Mouse (Mus musculus) intestine, embryonic 14.5 days (tissue): ENCODE data around the gene Upf3a. TPM values are rescaled to one million over a fixed set of nuclear protein-coding genes. Genes with fewer than 3 reads are reported as not detected.
"Not testable (repeated sequence)": the region's sequence is repeated elsewhere in the genome, so short reads cannot be mapped to it uniquely, and the experiment has no call there.

Experiments used
- ATAC-seq: fragments of 200-750 bp; cut with Nextera tagmentation; replicated peaks from 2 replicates; pipeline ENCODE4 v1.8.0; 2017; ENCODE audit warnings: low read depth, moderate number of reproducible peaks, moderate TSS enrichment, moderate library complexity; ENCODE audit not compliant: low FRiP score, low TSS enrichment
- DNase-seq: peaks from one replicate; pipeline ENCODE4 v3.0.0-alpha.2; 2018; ENCODE audit warnings: low spot score
- H3K27ac ChIP-seq: fragments of 300-500 bp; sonication (generic); 2 replicates; pipeline ENCODE4 v1.5.1; 2014; ENCODE audit warnings: low read depth, mild to moderate bottlenecking, control low read depth
- H3K27me3 ChIP-seq: fragments of 300-500 bp; sonication (generic); replicated peaks from 2 replicates; pipeline ENCODE4 v1.6.1; 2014; ENCODE audit warnings: low read length, control low read depth; ENCODE audit not compliant: control insufficient read depth, insufficient read depth
- H3K36me3 ChIP-seq: fragments of 300-500 bp; sonication (generic); 2 replicates; pipeline ENCODE4 v1.6.1; 2014; ENCODE audit warnings: low read length, control low read depth; ENCODE audit not compliant: control insufficient read depth, insufficient read depth
- H3K4me1 ChIP-seq: fragments of 300-500 bp; sonication (generic); replicated peaks from 2 replicates; pipeline ENCODE4 v1.6.1; 2014; ENCODE audit warnings: low read length, control low read depth, mixed read lengths; ENCODE audit not compliant: control insufficient read depth, insufficient read depth
- H3K4me2 ChIP-seq: fragments of 300-500 bp; sonication (generic); 2 replicates; pipeline ENCODE4 v1.6.1; 2014; ENCODE audit warnings: low read length
- H3K4me3 ChIP-seq: fragments of 300-500 bp; sonication (generic); 2 replicates; pipeline ENCODE4 v1.5.1; 2014; ENCODE audit warnings: low read depth, low read length, control low read depth, mixed read lengths
- H3K9ac ChIP-seq: fragments of 300-500 bp; sonication (generic); 2 replicates; pipeline ENCODE4 v1.6.1; 2014; ENCODE audit warnings: mild to moderate bottlenecking, low read length
- H3K9me3 ChIP-seq: fragments of 300-500 bp; sonication (generic); 2 replicates; pipeline ENCODE4 v1.6.1; 2016; ENCODE audit warnings: low read length, control low read depth; ENCODE audit not compliant: control insufficient read depth
- WGBS: fragments of 180-500 bp; shearing (Covaris S2); extraction: QIAGEN DNeasy Blood & Tissue Kit; methylation state at CpG from one replicate; pipeline ENCODE4 v1.1.7; 2014; 5-methylcytosine and 5-hydroxymethylcytosine counted together
- polyA plus RNA-seq: library from polyadenylated mRNA; unstranded; fragments of >200 nt; fragmentation: Nextera tagmentation; extraction: Ambion mirVana; gene quantifications from 2 replicates; pipeline ENCODE4 v1.2.1, GENCODE M21; 2014

Gene Upf3a
- polyA plus RNA-seq, 1 experiment from 2014 or later, result 36.7 TPM

DNA sequence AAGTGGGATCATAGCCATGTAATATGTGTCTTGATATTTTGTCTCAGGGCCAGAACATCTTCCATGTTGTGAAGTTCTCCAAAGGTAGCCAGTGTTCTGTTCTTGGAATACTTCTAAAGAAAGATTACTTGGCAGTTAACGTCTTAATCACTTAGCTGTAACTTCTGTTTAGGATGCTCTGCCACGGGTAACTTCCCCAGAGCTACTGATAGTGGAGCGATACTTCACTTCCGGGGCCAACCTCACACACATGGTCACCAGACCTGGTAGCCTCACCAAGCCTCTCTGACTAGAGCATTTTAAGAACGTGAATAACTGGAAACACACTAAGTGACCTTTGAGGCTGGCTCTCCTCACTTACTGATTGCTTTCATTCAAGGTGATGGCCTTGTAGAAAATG, 14.2 kb downstream of the Upf3a start:
- ATAC-seq, result no peak
- Histone ChIP-seq H3K4me3 (no peak overlapping the region), H3K4me2 (no peak overlapping the region), H3K9me3 (no peaks in the 10 kb centered on the region), H3K36me3 (peaks cover 47% of the 10 kb centered on the region), H3K9ac (no peak overlapping the region), H3K4me1 (no peaks in the 10 kb centered on the region), H3K27ac (no peak overlapping the region), H3K27me3 (no peaks in the 10 kb centered on the region)
- 91% methylated on average over 5 of the region's 5 CpGs for WGBS
- DNase-seq, result no peak

GRCm38 (mm10) chr8:13828598-13829172, 43.3 kb downstream of the Upf3a start:
- H3K9ac ChIP-seq, result no peak overlapping the region
- no peak overlapping the region for H3K4me2 ChIP-seq
- no peaks in the 10 kb centered on the region for H3K9me3 ChIP-seq
- no peaks in the 10 kb centered on the region for H3K36me3 ChIP-seq
- DNase-seq (no peak), ATAC-seq (no peak)
- no peaks in the 10 kb centered on the region for H3K27me3 ChIP-seq
- no peak overlapping the region for H3K4me3 ChIP-seq
- no peaks in the 10 kb centered on the region for H3K4me1 ChIP-seq
- 71% methylated on average over 7 of the region's 7 CpGs for whole genome bisulfite sequencing
- H3K27ac ChIP-seq, result no peak overlapping the region

DNA sequence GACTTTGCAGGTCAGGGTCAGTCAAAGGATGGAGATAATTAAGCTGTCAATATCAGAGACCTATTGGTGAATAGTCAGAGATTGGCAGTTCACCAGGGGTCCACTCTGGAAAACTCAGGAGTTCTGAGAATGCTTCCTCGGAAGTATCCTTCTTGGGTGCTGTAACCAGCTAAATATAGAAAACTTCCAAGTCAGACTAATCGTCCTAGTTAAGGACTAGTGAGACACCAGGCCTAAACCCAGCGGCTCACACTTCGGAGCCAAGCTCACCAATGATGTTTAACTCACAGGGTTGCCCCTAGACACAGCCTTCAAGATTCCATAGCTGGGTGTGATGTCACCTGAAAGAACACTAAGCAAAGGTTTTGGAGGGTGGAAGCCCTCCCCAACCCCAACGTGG, 52.9 kb downstream of the Upf3a start, which contains the start of gene AF366264:
TSS of gene AF366264 (minus strand) at position 101 of the 400 bp plus-strand sequence.
- not testable (repeated sequence) for H3K4me2 ChIP-seq

GRCm38 (mm10) chr8:13843286-13843685, 57.9 kb downstream of the Upf3a start:
- H3K27ac ChIP-seq, H3K4me1 ChIP-seq, H3K4me3 ChIP-seq, H3K9me3 ChIP-seq, H3K36me3 ChIP-seq, ATAC-seq, H3K4me2 ChIP-seq, H3K9ac ChIP-seq, DNase-seq, H3K27me3 ChIP-seq: not testable (repeated sequence)
- 88% methylated on average over 1 of the region's 1 CpGs for WGBS

More for the DNA sequence above, 52.9 kb downstream of the Upf3a start, which contains the start of gene AF366264:
- not testable (repeated sequence) for DNase-seq, H3K9me3 ChIP-seq, ATAC-seq, H3K9ac ChIP-seq, H3K4me1 ChIP-seq, H3K36me3 ChIP-seq, H3K27ac ChIP-seq, H3K4me3 ChIP-seq, H3K27me3 ChIP-seq
- 84% methylated on average over 5 of the region's 5 CpGs for WGBS

Other genes with a start within 250 kb of the Upf3a start
- gene 1700029H14Rik, start 223.2 kb upstream of the Upf3a start, polyA plus RNA-seq, result not detected in 2 replicates
- 24.9 and 27.8 TPM in 2 replicates for gene Rasa3, start 108.0 kb upstream of the Upf3a start, polyA plus RNA-seq
- gene Cfap97d2, start 79.7 kb upstream of the Upf3a start, polyA plus RNA-seq, result 0.12 TPM in 1 of 2 replicates, not detected in the other
- 175 and 187 TPM in 2 replicates for gene Cdc16, start 27.9 kb upstream of the Upf3a start, polyA plus RNA-seq
- gene AF366264, start 52.8 kb downstream of the Upf3a start, polyA plus RNA-seq, result not detected in 2 replicates
- gene Champ1, start 84.0 kb downstream of the Upf3a start, polyA plus RNA-seq, result 38.8 and 43.5 TPM in 2 replicates
- gene Coprs, start 104.7 kb downstream of the Upf3a start, polyA plus RNA-seq, result 75.3 and 77.2 TPM in 2 replicates